Mouse (Mus musculus): ENCODE measurements around the gene Slc23a3. TPM values are rescaled to one million over a fixed set of nuclear protein-coding genes. Genes with fewer than 3 reads are reported as not detected.

Gene Slc23a3
- polyA plus RNA-seq, 1 experiment from 2014 or later = 11.3 TPM

GRCm38 (mm10) chr1:75140601-75141190 is 7.0 kb upstream of the Slc23a3 start:
- H3K27me3 ChIP-seq (ENCODE audit: insufficient read depth, low read length) = no peaks in the 10 kb centered on the region
- no peaks in the 10 kb centered on the region for H3K9me3 ChIP-seq (replicated peaks; ENCODE audit: low read length)
- H3K36me3 ChIP-seq (ENCODE audit: insufficient read depth, low read length) = peaks cover 31% of the 10 kb centered on the region
- DNase-seq (ENCODE audit: low spot score) (no peak), ATAC-seq (replicated peaks; ENCODE audit: low FRiP score, low read depth) (no peak)
- H3K27ac ChIP-seq = peak overlapping the region; percentile 97
- peak overlapping the region; percentile 88 for H3K4me2 ChIP-seq (ENCODE audit: low read length)
- no peak for TF ChIP-seq CTCF (IDR thresholded peaks at IDR 0.05; ENCODE audit: low read depth)
- H3K9ac ChIP-seq (ENCODE audit: low read depth, low read length) = peak overlapping the region; percentile 85
- H3K4me1 ChIP-seq (replicated peaks; ENCODE audit: insufficient read depth, low read length) = peaks cover 14% of the 10 kb centered on the region; the same call in 1 of the 2 replicates
- WGBS = 52% methylated on average over 4 of the region's 4 CpGs
- peak overlapping the region; percentile 73 for H3K4me3 ChIP-seq (replicated peaks; ENCODE audit: low read depth, low read length)

GRCm38 (mm10) chr1:75138448-75138847 is 4.8 kb upstream of the Slc23a3 start:
- Histone ChIP-seq H3K36me3 (ENCODE audit: insufficient read depth, low read length) (peaks cover 20% of the 10 kb centered on the region), H3K27me3 (ENCODE audit: insufficient read depth, low read length) (no peaks in the 10 kb centered on the region), H3K4me3 (replicated peaks; ENCODE audit: low read depth, low read length) (no peak overlapping the region), H3K4me2 (ENCODE audit: low read length) (no peak overlapping the region), H3K4me1 (replicated peaks; ENCODE audit: insufficient read depth, low read length) (peaks cover 11% of the 10 kb centered on the region; the same call in 1 of the 2 replicates), H3K9ac (ENCODE audit: low read depth, low read length) (no peak overlapping the region), H3K27ac (no peak overlapping the region), H3K9me3 (replicated peaks; ENCODE audit: low read length) (no peaks in the 10 kb centered on the region)
- DNase-seq (ENCODE audit: low spot score) (no peak), ATAC-seq (replicated peaks; ENCODE audit: low FRiP score, low read depth) (no peak)
- no peak for TF ChIP-seq CTCF (IDR thresholded peaks at IDR 0.05; ENCODE audit: low read depth)
- 98% methylated on average over 2 of the region's 2 CpGs for WGBS

- peaks cover 7% of the 10 kb centered on the region; the same call in 1 of the 2 replicates for H3K4me1 ChIP-seq (replicated peaks; ENCODE audit: insufficient read depth, low read length)
- no peaks in the 10 kb centered on the region for H3K27me3 ChIP-seq (ENCODE audit: insufficient read depth, low read length)
- no peak for DNase-seq (ENCODE audit: low spot score)
- H3K27ac ChIP-seq = no peak overlapping the region
- peaks cover 20% of the 10 kb centered on the region for H3K36me3 ChIP-seq (ENCODE audit: insufficient read depth, low read length)
- no peaks in the 10 kb centered on the region for H3K9me3 ChIP-seq (replicated peaks; ENCODE audit: low read length)
- 69% methylated on average over 3 of the region's 3 CpGs for WGBS
- no peak for ATAC-seq (replicated peaks; ENCODE audit: low FRiP score, low read depth)
- no peak overlapping the region for H3K9ac ChIP-seq (ENCODE audit: low read depth, low read length)
- TF ChIP-seq CTCF (IDR thresholded peaks at IDR 0.05; ENCODE audit: low read depth) = no peak
- H3K4me2 ChIP-seq (ENCODE audit: low read length) = no peak overlapping the region
- H3K4me3 ChIP-seq (replicated peaks; ENCODE audit: low read depth, low read length) = no peak overlapping the region
Observed at GRCm38 (mm10) chr1:75136730-75137129, 3.0 kb upstream of the Slc23a3 start.

GRCm38 (mm10) chr1:75136293-75136692 is 2.6 kb upstream of the Slc23a3 start:
- 81% methylated on average over 6 of the region's 6 CpGs for WGBS
- no peak for ATAC-seq (replicated peaks; ENCODE audit: low FRiP score, low read depth)
- H3K4me2 ChIP-seq (ENCODE audit: low read length) = no peak overlapping the region
- TF ChIP-seq CTCF (IDR thresholded peaks at IDR 0.05; ENCODE audit: low read depth) = no peak
- no peak overlapping the region for H3K4me3 ChIP-seq (replicated peaks; ENCODE audit: low read depth, low read length)
- no peaks in the 10 kb centered on the region for H3K27me3 ChIP-seq (ENCODE audit: insufficient read depth, low read length)
- H3K27ac ChIP-seq = no peak overlapping the region
- no peak for DNase-seq (ENCODE audit: low spot score)
- H3K9me3 ChIP-seq (replicated peaks; ENCODE audit: low read length) = no peaks in the 10 kb centered on the region
- H3K9ac ChIP-seq (ENCODE audit: low read depth, low read length) = no peak overlapping the region
- H3K4me1 ChIP-seq (replicated peaks; ENCODE audit: insufficient read depth, low read length) = peaks cover 7% of the 10 kb centered on the region; the same call in 1 of the 2 replicates
- peaks cover 20% of the 10 kb centered on the region for H3K36me3 ChIP-seq (ENCODE audit: insufficient read depth, low read length)

- Histone ChIP-seq H3K4me2 (ENCODE audit: low read length) (no peak overlapping the region), H3K4me3 (replicated peaks; ENCODE audit: low read depth, low read length) (no peak overlapping the region), H3K4me1 (replicated peaks; ENCODE audit: insufficient read depth, low read length) (0 out of 2 replicates have a peak, but pooled peaks cover 3% of the 10 kb centered on the region), H3K36me3 (ENCODE audit: insufficient read depth, low read length) (no peaks in the 10 kb centered on the region), H3K27me3 (ENCODE audit: insufficient read depth, low read length) (no peaks in the 10 kb centered on the region), H3K9ac (ENCODE audit: low read depth, low read length) (no peak overlapping the region), H3K9me3 (replicated peaks; ENCODE audit: low read length) (no peaks in the 10 kb centered on the region), H3K27ac (no peak overlapping the region)
- TF ChIP-seq CTCF (IDR thresholded peaks at IDR 0.05; ENCODE audit: low read depth) = no peak
- no peak for ATAC-seq (replicated peaks; ENCODE audit: low FRiP score, low read depth)
- WGBS = 65% methylated on average over 3 of the region's 3 CpGs
- no peak for DNase-seq (ENCODE audit: low spot score)
Observed at GRCm38 (mm10) chr1:75128641-75129040, 5.0 kb downstream of the Slc23a3 start.

GRCm38 (mm10) chr1:75125418-75125817 is 8.3 kb downstream of the Slc23a3 start:
- DNase-seq (ENCODE audit: low spot score) (no peak), ATAC-seq (replicated peaks; ENCODE audit: low FRiP score, low read depth) (no peak)
- no peaks in the 10 kb centered on the region for H3K36me3 ChIP-seq (ENCODE audit: insufficient read depth, low read length)
- no peaks in the 10 kb centered on the region for H3K27me3 ChIP-seq (ENCODE audit: insufficient read depth, low read length)
- peak overlapping the region; percentile 46 for H3K4me3 ChIP-seq (replicated peaks; ENCODE audit: low read depth, low read length)
- WGBS = 32% methylated on average over 5 of the region's 5 CpGs
- H3K27ac ChIP-seq = peak overlapping the region; percentile 94
- H3K9ac ChIP-seq (ENCODE audit: low read depth, low read length) = peak overlapping the region; percentile 54
- H3K4me2 ChIP-seq (ENCODE audit: low read length) = peak overlapping the region; percentile 49
- no peak for TF ChIP-seq CTCF (IDR thresholded peaks at IDR 0.05; ENCODE audit: low read depth)
- 0 out of 2 replicates have a peak, but pooled peaks cover 3% of the 10 kb centered on the region for H3K4me1 ChIP-seq (replicated peaks; ENCODE audit: insufficient read depth, low read length)
- H3K9me3 ChIP-seq (replicated peaks; ENCODE audit: low read length) = no peaks in the 10 kb centered on the region

All from kidney, postnatal 0 days (tissue).